Comparison of ENCODE assay signal across 20 mouse cellular contexts in the genomic region with DNA sequence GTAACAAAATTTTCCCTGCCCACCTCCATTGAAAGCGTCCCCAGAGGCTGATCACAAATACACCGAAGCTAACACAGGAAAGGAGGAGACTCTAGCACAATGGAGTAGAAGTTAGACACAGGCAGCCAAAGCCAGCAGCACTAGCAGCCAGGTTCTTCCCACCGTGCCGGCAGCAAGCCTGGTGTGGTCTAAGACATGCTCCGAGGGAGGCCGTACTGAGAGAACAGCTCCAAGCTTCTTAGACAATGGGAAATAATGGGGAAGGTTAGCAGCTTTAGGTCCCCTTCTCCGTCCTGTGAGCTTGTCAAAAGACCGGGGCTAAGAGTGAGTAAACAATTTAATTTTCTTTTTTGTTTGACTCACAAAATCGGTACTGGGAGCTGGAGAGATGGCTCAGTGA.
"Had no signal": no experiment of that assay in that cellular context is flagged by ENCODE, and none has a peak within 500 bp of the region (broad histone marks: within the 10 kb centered on the region; RNA-seq: fewer than 3 reads in every experiment).

No protein-coding gene starts in this region.

- ATAC-seq: liver, embryonic 12.5 days had no signal

- H3K9me3 ChIP-seq: limb, embryonic 10.5 days; limb, embryonic 13.5 days; liver, embryonic 12.5 days; liver, embryonic 15.5 days; lung, embryonic 15.5 days; neural tube, embryonic 12.5 days; neural tube, embryonic 15.5 days had no signal

- H3K4me3 ChIP-seq: neural tube, embryonic 12.5 days had no signal

- H3K9ac ChIP-seq: limb, embryonic 13.5 days; liver, embryonic 12.5 days; liver, embryonic 15.5 days; lung, embryonic 15.5 days; neural tube, embryonic 12.5 days had no signal

- DNase-seq: kidney, adult 9 months; kidney, postnatal 14 days; kidney, postnatal 4 days; liver; lung, adult 18-20 months; lung, postnatal 10 days; lung, postnatal 36 days; right cerebral cortex, adult 18-20 months; right cerebral cortex, postnatal 14 days; right cerebral cortex, postnatal 4 days; thymus, adult 2 months; thymus, postnatal 4 days had no signal

- H3K27ac ChIP-seq: limb, embryonic 10.5 days; limb, embryonic 13.5 days; liver, embryonic 12.5 days; liver, embryonic 15.5 days; lung, embryonic 15.5 days; neural tube, embryonic 12.5 days; neural tube, embryonic 15.5 days; stomach, postnatal 0 days had no signal

- H3K36me3 ChIP-seq: limb, embryonic 10.5 days; limb, embryonic 13.5 days; liver, embryonic 12.5 days; liver, embryonic 15.5 days; lung, embryonic 15.5 days; neural tube, embryonic 12.5 days; neural tube, embryonic 15.5 days had no signal
